In the genomic region with DNA sequence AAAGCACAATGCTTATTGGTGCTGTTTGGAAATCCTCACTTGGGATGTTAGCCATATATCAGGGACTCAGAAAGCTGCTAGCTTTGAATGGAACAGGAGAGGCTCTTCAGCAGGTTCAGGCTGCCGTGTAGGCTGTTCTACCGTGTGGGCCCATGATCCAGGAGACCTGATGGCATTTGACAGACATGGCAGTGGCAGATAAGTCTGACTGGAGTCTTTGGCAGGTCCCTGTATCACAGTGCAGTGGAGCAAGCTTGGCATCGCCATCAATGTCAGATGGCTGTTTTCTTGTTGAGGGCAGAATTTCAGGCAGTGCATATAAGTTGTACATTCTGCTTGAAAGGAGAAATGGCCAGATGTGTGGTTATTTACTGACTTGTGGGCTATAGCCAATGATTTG, we compare ENCODE assay signal across 22 mouse cellular contexts. TPM values are rescaled to one million over a fixed set of nuclear protein-coding genes. Genes with fewer than 3 reads are reported as not detected.
DNase-seq lines count a peak whose midpoint lies in the region; ATAC-seq lines count a peak whose summit lies in the region.
"Had no signal": no experiment of that assay in that cellular context is flagged by ENCODE, and none has a peak within 500 bp of the region (broad histone marks: within the 10 kb centered on the region; RNA-seq: fewer than 3 reads in every experiment).

No protein-coding gene starts in this region.

- no peak overlapping the region for H3K27ac ChIP-seq in midbrain, embryonic 11.5 days (ENCODE audit: low read depth, low read length)
- no peak overlapping the region for H3K27ac ChIP-seq in midbrain, embryonic 16.5 days (ENCODE audit: low read length)

- H3K27me3 ChIP-seq in midbrain, embryonic 11.5 days (ENCODE audit: control insufficient read depth, insufficient read depth, low read length) = no peaks in the 10 kb centered on the region
- H3K27me3 ChIP-seq in midbrain, embryonic 16.5 days (ENCODE audit: control insufficient read depth, insufficient read depth, low read depth, low read length) = no peaks in the 10 kb centered on the region
- H3K27me3 ChIP-seq: CH12.LX, Patski had no signal

- DNase-seq in cerebellum, postnatal 10 days = peak; percentile 50 to 59
- DNase-seq in cerebellum, adult 8-10 months = no peak
- peak; percentile 37 to 39 for DNase-seq in cerebellum, postnatal 14 days
- DNase-seq in cerebellum, adult 9-11 months = no peak
- peak; percentile 33 for DNase-seq in midbrain, embryonic 11.5 days (ENCODE audit: low spot score, missing footprints)
- peak; percentile 27 for DNase-seq in testis, postnatal 10 days (ENCODE audit: low spot score)
- DNase-seq in testis, postnatal 14 days (ENCODE audit: low spot score) = no peak
- DNase-seq: adrenal gland, adult 2 months; adrenal gland, adult 8-10 months; adrenal gland, postnatal 10 days; adrenal gland, postnatal 14 days; adrenal gland, postnatal 25 days; adrenal gland, postnatal 36 days; B cell, adult 2 months; cerebellum, adult 11 months; cerebellum, adult 11-12 months had no signal

- ATAC-seq in midbrain, embryonic 11.5 days (ENCODE audit: low FRiP score) = no peak
- ATAC-seq in midbrain, embryonic 16.5 days = no peak
- ATAC-seq: activated CD4-positive, CD25-positive, alpha-beta regulatory T cell, adult 4 months; CD4-positive, CD25-positive, alpha-beta regulatory T cell, adult 4 months; Patski had no signal

- H3K4me2 ChIP-seq in midbrain, embryonic 11.5 days = no peak overlapping the region
- no peak overlapping the region for H3K4me2 ChIP-seq in midbrain, embryonic 16.5 days (ENCODE audit: low read length)

- no peak overlapping the region for H3K4me3 ChIP-seq in midbrain, embryonic 11.5 days (ENCODE audit: low read depth, low read length)
- no peak overlapping the region for H3K4me3 ChIP-seq in midbrain, embryonic 16.5 days (ENCODE audit: low read depth, low read length)

- WGBS in midbrain, embryonic 11.5 days = 95% methylated on average over 3 of the region's 3 CpGs
- WGBS in midbrain, embryonic 16.5 days = 96% methylated on average over 3 of the region's 3 CpGs

- peaks cover 9% of the 10 kb centered on the region for H3K36me3 ChIP-seq in midbrain, embryonic 11.5 days (ENCODE audit: control insufficient read depth, insufficient read depth, low read length)
- peaks cover 12% of the 10 kb centered on the region for H3K36me3 ChIP-seq in midbrain, embryonic 16.5 days (ENCODE audit: control insufficient read depth, insufficient read depth, low read length)
- H3K36me3 ChIP-seq: G1E had no signal

- no peaks in the 10 kb centered on the region for H3K4me1 ChIP-seq in midbrain, embryonic 11.5 days (ENCODE audit: control insufficient read depth, insufficient read depth, low read length)
- no peaks in the 10 kb centered on the region for H3K4me1 ChIP-seq in midbrain, embryonic 16.5 days (ENCODE audit: control insufficient read depth, insufficient read depth, low read length)

- no peaks in the 10 kb centered on the region for H3K9me3 ChIP-seq in midbrain, embryonic 11.5 days (ENCODE audit: control insufficient read depth, low read length)
- H3K9me3 ChIP-seq in midbrain, embryonic 16.5 days (replicated peaks; ENCODE audit: control insufficient read depth, low read length, poor library complexity, severe bottlenecking) = no peaks in the 10 kb centered on the region
- H3K9me3 ChIP-seq: G1E had no signal

- no peak overlapping the region for H3K9ac ChIP-seq in midbrain, embryonic 11.5 days (ENCODE audit: low read length)
- H3K9ac ChIP-seq in midbrain, embryonic 16.5 days (ENCODE audit: low read depth, low read length) = no peak overlapping the region

RNA-seq across cellular contexts. Expression of gene Ttc28, which starts 11.0 kb away (rescaled TPM):
- polyA plus RNA-seq in midbrain, embryonic 11.5 days (2014; fragmentation: Nextera tagmentation; extraction: Ambion mirVana) = 12.7 and 13.5 TPM in 2 replicates
- 16.6 and 17.1 TPM in 2 replicates for polyA plus RNA-seq in midbrain, embryonic 16.5 days (2015; fragmentation: Nextera tagmentation; extraction: Ambion mirVana)

RNA-seq across cellular contexts. Expression of gene Chek2, which starts 50.8 kb away (rescaled TPM):
- 26.8 and 28.5 TPM in 2 replicates for polyA plus RNA-seq in midbrain, embryonic 11.5 days (2014; fragmentation: Nextera tagmentation; extraction: Ambion mirVana)
- polyA plus RNA-seq in midbrain, embryonic 16.5 days (2015; fragmentation: Nextera tagmentation; extraction: Ambion mirVana) = 4.4 and 4.5 TPM in 2 replicates

RNA-seq across cellular contexts. Expression of gene Hscb, which starts 51.0 kb away (rescaled TPM):
- polyA plus RNA-seq in midbrain, embryonic 11.5 days (2014; fragmentation: Nextera tagmentation; extraction: Ambion mirVana) = 21.0 and 25.0 TPM in 2 replicates
- polyA plus RNA-seq in midbrain, embryonic 16.5 days (2015; fragmentation: Nextera tagmentation; extraction: Ambion mirVana) = 7.7 and 8.7 TPM in 2 replicates

Comparison
In these comparisons a context has a peak if more than half of its experiments do, and no peak if none do; other contexts are left out.
1. DNase-seq: peak in cerebellum, postnatal 10 days (2 of 2), cerebellum, postnatal 14 days (2 of 2), midbrain, embryonic 11.5 days (single experiment) and testis, postnatal 10 days (single experiment); none in cerebellum, adult 8-10 months (single experiment), cerebellum, adult 9-11 months (single experiment) and testis, postnatal 14 days (single experiment).